Mouse (Mus musculus) mature B cell (primary cell): ENCODE data around the gene Btrc.

Experiments used
- in situ Hi-C: fragments of 300-500 bp; cut with MboI; formaldehyde crosslinking; loops from 2 replicates; pipeline ENCODE4 v1.14.3; 2019

The Btrc gene

DNA sequence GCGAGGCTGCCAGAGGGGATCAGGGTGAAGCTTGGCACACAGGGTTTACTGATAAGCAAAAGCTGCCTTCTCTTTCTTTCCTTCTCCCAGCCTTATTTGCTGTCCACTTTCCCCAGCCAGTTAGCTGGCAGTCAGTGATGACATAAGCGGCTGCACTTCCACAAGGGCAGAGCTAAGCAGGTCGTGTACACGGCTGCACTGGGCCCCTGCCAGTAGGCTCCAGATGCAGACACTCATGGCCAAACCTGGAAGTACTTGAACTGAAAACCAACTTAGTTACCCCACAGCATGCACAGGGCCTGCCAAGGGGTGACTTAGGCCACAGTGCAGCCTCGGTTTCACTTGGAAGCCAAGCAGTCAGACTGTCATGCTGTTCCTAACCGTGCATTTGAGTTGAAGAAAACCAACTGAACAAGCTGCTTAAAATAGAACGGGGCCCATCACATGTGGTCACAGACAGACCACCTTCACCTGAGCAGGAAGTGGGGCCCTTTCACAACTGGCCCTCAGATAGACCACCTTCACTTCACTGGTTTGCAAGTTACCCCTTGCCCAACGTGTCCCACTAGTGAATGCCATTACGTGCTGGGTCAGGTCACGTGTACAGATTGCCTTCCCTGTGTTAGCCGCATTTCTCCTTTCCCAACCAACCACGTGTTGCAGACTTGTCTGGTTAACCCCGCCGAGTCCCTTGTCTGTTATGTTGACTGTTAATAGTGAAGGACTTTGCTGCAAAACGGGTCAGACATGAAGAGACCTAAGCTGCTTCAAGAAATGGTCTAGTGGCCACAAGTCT lies 166.9 kb downstream of the Btrc start:
- in situ Hi-C loops: no loop called here

DNA sequence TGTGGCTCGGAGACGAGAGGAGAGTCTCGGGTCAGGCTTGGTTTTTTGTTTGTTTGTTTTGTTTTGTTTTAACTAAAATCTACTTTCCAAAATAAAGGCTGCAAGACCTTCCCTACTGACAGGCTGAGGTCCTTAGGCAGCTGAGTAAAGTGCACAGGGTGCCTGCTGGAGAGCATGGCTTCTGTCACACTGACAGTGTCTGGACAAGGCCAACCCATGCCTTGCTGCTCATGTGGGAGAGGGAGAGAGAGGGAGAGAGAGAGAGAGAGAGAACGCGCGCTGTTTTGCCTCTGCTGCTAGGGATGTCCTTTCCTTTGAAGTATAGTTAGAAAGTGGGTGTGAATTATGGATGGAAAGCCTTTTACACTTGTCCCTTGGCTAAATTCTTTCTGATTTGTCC lies 168.0 kb downstream of the Btrc start:
- in situ Hi-C loops: no loop called here

DNA sequence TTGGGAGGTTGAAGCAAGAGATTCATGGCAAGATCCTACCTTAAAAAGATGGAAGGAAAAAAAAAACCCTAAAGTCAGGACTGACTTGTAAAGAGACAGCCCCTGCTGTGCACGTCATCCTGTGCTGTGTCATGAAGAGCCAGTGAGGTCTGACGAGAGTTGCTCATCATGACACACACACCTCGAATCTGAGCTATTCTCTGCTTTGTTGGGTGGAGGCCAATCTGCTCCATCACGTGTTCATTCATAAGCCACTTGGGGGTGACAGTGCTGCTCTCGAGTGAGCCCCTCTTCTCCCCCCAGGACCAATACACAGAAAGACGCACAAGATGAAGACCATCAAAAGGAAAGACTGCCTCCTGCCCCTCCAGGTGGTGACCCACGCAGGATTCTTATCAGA lies 170.1 kb downstream of the Btrc start:
- in situ Hi-C loops: no loop called here

DNA sequence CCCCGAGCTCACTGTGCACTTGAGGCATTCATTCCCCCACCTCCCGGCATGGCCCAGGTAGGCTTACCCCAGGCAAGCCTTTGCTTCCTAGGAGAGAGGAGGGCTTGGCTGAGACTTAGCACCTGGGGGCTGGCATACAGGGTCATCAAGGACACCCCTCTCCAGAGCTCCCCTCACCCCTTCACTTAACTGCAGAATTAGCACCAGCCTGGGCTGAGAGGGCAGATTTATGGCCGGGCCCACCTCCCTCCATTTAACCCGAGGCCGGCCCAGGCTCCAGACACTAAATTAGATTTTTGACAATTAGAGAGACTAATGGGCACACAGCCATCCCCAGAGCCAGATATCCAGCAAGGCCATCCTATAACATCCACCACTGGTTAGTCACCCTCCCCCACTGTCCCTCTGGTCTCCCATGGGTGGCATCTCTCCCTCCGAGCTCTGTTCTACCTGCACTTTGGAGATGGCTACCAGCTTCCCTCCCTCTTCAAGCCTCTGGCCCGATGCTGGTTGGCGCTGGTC lies 171.7 kb downstream of the Btrc start:
- in situ Hi-C loops: no loop called here

DNA sequence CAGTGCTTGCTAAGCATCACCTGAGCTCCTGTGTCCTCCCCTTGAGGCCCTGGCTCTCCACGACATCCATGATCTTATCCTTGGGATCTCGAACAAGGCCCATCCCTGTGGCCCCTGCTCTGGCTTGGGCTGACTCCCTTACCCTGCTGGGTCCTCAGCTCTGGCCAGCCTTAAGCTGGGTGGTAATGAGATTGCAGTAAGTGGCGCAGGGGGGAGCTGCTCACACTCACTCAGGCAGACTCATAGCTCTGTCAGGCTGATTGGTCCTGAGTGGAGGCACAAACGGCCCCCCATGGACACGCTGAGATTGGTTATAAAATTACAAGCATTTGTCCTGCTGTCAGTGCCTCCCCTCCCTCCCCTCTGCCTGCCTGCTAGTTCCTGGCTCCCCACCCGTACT lies 172.4 kb downstream of the Btrc start:
- in situ Hi-C loops: no loop called here

DNA sequence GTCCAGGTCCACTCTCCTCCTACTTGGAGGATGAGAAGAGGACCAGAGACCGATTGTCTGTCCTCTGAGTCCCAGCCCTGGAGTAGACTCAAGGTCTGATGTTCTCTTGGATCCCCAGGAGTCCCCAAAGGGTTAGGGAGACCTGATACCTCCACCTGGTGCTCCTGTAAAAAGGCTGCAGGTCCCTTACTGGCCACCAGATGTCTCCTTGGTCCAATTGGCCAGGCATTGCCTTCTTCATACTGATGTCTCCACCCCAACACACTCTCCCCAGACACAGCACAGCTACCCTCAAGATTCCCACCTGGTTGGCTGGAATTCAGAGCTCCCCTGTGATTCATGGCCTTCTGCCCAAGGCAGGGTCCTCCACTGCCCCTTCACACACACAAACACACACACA lies 174.0 kb downstream of the Btrc start:
- in situ Hi-C loops: no loop called here

DNA sequence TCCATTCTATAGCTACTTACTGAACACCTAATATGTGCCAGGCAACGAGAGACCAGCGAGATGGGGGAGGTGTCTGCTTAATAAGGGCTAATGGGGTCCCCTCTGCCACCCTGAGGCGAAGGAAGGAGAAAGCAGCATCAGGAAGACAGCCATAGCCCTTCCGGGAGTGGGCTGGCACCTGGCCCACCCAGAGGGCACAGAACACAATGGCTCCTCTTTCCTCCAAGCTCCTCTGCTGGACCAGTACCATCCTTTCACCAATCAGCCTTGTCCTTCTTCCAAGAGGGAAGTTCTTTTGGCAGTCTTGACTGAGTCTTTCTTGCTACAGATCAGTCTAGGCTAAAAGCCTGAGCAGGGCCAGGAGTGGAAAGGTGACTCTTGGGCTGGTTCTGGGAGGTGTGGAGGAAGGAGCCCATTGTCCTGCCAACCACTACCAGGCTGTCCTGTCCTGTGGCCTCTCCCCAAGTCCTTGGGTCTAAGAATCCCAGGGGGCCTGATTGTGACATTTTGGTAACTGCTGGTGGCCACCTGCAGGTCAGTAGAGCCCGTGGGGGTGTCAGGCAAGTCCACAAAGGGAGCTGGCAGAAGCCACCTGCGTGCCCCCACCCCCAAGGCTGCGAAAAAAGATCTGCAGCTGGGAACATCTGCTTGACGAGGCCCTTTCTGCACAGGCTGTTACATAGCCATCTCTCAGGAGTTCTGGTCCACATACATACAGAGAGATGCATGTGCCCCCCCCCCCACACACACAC lies 177.3 kb downstream of the Btrc start:
- in situ Hi-C loops: loop anchor here (10.0 kb wide), 1 partner anchor 316 kb away; no protein-coding TSS in a partner anchor

DNA sequence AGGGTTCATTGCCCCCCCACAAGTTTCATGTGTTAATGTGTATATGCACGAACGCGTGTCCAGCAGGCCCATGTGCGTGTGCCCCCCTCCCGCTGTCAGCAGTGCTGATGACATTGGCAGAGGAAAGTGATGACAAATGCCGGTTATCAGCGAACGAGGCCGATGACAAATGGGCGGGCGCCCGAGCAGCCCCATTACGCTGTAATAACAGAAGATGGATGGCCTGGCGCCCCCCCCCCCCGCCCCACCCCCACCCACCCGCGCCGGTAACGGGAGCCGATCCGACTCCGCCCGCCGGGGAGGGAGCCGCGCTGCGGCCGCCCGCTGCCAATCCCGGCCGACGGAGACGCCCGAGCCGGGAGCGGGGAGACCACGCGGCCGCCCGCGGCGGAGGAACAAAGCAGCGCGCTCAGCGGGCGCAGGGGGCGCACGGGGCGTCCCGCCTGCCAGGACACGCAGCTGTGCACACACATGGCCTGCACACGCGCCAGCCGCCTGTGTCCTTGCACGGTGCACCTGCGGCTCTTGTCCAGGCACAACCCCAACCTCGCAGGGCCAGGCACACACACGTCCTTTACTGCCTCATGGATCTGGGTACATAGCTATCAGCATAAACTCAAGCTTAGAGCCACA lies 178.0 kb downstream of the Btrc start:
- in situ Hi-C loops: loop anchor here (10.0 kb wide), 1 partner anchor 317 kb away; no protein-coding TSS in a partner anchor

DNA sequence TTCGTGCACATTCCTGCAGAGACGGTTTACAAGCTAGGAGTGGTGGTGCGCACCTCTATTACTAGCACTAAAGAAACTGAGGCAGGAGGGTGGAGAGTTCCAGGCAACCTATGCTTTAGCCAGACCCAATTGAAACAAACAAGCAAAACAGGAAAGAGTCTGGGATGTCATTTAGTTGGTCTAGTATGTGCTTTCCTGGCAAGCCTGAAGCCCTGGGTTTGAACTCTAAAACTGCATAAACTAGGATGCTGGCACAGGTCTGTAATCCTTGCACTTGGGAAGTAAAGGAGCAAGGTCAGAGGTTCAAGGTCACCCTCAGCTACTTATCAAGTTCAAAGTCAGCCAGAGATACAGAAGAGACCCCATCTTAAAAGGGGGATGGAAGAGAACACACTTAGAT lies 178.5 kb downstream of the Btrc start:
- in situ Hi-C loops: loop anchor here (10.0 kb wide), 1 partner anchor 317 kb away; no protein-coding TSS in a partner anchor

DNA sequence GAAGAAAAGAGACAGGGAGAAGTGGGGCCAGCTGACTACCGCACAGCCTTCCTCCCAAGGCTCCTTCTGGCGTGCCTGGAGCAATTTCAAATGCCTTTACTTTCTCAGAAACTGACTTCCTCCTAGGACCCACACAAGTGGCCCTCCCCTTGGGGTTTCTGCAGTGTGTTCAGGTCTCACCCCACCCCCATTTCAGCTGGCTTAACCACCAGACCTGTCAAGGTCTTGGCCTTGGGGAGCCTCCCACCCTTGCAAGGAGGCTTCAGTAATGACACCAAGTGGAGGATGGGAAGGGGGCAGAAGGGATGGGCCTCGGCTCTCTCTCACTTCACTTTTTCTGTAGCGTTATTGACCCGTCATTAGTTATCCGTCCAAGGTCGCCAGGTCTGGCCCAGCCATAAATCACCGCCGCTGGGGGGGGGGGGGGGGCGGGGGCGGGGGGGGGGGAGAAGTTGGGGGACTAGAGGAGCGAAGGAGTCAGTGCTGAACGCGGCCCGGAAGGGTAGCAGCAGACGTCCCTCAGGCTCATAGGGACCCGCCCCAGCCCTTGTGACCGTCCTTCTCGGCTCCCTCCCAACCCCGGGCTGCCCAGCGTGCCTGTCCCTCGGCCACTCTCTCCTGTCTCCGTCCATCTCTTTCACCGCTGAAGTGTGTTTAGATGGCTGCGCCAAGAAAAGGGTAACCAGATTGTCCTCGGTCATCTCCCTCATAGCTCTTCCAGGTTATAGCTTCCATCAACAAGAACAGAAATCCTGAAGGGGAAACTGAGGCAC lies 180.8 kb downstream of the Btrc start:
- in situ Hi-C loops: loop anchor here (10.0 kb wide), 1 partner anchor 320 kb away; no protein-coding TSS in a partner anchor

DNA sequence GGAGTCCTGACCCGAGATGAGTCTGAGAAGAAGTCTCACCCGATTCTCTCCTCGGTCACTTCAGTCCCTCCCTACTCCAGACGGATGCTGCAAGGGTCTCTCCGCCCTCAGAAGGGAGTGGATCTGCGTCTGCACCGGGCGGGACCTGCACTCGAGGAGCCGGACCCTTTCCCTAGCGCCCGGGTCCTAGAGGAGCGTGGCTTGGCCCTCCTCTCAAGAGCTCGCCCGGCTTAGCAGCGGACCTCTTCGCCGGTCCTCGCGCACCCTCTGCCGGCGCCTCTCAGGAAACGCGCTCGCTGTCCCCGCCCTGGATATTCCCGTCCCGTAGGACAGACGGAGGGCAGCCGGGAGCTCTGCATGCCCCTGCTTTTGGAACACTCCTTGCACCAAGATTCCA lies 181.4 kb downstream of the Btrc start:
- in situ Hi-C loops: loop anchor here (10.0 kb wide), 1 partner anchor 320 kb away; no protein-coding TSS in a partner anchor

DNA sequence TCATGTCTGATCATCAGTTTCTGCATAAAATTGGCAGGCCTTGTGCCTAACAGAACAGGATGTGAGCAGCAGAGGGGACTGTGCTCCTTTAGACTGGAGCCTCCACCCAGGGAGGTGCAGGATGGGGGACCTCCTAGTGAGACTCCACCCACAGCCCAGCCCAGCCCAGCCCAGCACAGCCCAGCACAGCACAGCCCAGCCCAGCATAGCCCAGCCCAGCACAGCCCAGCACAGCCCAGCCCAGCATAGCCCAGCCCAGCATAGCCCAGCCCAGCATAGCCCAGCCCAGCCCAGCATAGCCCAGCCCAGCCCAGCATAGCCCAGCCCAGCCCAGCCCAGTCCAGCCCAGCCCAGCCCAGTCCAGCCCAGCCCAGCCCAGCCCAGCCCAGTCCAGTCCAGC lies 184.7 kb downstream of the Btrc start:
- in situ Hi-C loops: loop anchor here (10.0 kb wide), 1 partner anchor 323 kb away; no protein-coding TSS in a partner anchor

DNA sequence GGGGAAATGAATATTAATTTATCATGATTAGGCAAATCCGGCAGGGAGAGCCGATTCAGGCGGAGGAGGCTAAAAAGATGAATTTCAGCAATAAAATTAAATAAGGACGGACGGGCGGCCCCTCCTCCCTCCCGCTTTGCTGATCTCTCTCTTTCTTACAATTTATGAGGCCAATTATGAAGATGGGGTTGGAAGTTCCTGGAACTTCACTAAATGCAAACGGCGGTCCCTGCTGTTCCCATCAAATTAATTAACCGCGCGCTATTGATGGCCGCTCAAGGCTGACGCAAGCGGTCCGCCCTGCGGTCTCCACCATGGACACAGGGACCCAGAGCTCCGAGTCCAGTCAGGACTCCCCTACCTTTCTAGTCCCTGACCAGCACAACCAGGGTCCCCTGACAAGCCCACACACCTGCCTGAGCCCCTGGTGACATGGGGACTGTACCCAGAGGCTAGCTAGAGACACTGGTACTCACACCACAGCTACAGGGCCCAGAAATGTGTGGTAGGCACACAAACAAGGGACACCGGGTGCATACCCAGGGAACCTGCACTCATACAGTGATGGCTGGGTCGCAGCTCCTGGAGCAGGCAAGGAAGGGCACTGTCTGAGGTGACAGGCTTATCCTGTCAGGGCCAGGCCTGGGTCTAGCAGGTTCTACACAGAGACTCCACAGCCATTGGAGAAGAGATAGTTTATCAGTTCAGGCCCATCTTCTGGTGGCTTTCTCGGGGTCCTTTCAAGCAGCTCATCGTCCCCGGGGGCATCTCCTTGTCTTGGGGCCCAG lies 185.8 kb downstream of the Btrc start:
- in situ Hi-C loops: loop anchor here (10.0 kb wide), 1 partner anchor 325 kb away; no protein-coding TSS in a partner anchor

DNA sequence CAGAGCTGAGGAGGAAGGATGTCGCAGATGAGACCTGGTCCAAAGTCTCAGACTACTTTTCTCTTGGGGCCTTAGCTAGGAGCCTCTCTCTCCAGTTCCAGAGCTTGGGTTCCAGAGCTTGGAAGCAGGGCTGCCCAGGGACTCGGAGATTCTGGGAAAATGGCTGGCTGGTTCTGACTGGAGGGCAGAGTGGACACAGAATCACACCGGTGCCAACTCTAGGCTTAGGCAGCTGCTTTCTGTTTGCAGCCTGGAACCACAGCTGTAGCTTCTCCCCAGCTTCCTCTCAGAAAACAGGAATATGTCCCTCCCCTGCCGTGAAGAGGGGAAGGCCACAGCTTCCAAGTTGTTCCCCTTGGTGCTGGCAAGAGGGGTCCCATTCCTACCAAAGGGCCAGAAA lies 186.4 kb downstream of the Btrc start:
- in situ Hi-C loops: loop anchor here (10.0 kb wide), 1 partner anchor 325 kb away; no protein-coding TSS in a partner anchor

DNA sequence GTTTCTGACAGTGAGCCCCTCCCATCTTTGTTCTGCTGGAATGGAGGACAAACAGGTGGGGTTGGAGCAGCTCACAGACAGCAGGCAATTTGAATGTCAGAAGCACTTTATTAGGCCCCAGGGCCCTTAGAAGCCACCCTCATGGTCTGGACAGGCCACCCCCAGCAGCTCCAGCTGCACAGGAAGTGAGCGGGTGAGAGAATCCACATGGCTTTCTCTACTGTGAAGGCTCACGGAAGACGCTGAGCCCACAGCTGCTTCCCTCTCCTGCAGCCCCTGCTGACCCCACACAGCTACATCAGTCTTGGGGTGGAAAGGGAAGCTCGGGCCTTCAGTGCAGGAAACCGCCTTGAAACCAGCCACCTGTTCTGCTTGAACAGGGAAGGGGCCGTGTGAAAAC lies 188.7 kb downstream of the Btrc start:
- in situ Hi-C loops: no loop called here

DNA sequence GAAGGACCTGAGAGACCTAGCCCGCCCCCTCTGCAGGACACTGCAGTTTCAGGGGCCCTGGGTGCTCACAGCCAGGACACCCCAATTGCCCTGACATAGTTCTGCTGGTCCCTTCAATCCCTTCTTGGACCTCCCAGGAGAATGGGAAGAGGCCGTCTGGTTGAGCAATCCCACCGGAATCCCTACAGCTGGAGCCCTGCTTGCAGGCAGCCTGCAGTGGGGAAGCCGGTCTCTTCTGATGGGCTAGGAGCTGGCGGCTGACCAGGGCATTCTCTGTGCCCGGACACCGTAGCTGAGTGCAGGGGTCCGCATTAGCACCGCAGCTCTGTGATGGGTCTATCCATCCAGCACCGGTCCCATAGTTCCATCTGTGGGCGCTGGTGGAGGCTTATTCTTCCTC lies 190.6 kb downstream of the Btrc start:
- in situ Hi-C loops: no loop called here

DNA sequence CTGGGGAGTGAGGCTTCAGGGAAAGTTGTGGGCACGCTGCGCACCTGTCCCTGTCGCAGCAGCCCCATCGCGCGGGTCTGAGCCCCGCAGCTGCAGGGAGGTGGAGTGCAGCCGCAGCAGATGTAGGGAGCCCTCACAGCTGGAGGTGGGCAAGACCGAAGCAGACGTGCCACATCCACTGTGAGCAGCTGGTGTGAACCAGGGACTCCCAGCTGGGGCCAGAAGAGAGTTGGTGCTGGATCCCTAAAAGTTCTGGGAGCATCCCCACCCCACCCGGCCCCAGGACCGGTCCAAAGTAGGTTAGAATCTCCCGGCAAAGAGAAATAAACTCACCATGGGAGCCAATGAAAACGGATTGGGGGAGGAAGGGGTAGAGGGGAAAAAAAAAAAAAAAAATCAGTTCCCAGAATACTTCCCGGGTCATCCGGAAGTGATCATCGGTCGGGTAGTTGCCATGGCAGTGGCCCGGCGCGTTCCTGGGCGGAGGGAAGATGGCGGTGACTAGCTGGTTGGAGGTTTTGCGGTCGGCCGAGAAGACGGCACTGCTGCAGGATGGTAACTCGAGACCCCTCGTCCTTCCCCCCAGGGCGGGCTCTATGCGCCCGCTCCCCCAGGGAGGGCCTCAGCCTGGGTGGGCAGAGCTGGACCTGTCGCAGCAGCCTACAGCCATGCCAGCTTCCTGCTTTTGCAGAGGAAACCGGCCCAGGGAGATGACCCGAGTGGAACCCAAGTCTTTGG lies 196.8 kb downstream of the Btrc start, which contains the start of the genes Poll and Gm17018:
Gene Poll (minus strand): TSS at position 379 of the 738 bp plus-strand sequence.
Gene Gm17018 (plus strand): TSS at position 463 of the 738 bp plus-strand sequence.
- in situ Hi-C loops: loop anchor here (10.0 kb wide), 1 partner anchor 184 kb away; the partner anchor contains the start of genes Fgf8 and Npm3

DNA sequence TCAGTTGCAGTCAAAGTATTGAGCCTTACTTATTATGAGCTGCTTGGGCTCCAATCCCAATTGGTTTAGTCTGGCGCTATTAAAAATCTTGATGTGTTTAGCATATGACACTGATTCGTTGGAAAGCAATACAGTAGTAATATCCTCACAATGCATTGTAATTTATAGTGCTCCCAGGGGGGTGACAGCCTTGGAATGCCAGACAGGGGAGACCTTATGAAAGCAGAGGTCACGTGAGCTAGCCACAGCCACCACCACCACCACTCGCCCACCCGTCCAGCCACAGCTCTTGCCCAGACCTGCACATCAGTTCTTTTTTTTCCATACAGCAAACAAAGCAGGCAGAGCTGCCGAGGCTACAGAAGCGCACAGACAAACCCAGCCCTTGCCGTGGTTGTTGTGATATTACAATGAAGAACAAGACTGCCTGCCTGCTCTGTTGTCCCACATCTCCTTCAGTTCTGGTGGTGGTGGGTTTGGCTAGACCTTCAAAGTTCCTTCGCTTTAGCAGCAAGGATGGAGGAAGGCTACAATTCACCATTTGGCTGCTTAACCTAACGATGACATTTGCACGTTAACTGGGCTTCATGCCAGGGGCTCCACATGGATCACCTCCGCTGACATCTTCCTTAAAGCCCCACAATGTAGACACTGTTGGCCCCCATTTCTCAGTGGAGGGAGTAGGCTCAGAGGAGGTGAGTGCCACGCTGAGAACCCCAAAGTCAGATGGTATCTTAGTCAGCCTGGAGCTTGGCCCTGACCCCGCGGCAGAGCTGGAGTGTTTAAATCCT lies 202.6 kb downstream of the Btrc start:
- in situ Hi-C loops: loop anchor here (10.0 kb wide), 1 partner anchor 179 kb away; the partner anchor contains the start of genes Fgf8 and Npm3
